Mouse (Mus musculus): ENCODE measurements around the gene Pnn. TPM values are rescaled to one million over a fixed set of nuclear protein-coding genes. Genes with fewer than 3 reads are reported as not detected.

Gene Pnn
- total RNA-seq, 2 experiments from 2014 or later, result 24.4 to 26.9 TPM

DNA sequence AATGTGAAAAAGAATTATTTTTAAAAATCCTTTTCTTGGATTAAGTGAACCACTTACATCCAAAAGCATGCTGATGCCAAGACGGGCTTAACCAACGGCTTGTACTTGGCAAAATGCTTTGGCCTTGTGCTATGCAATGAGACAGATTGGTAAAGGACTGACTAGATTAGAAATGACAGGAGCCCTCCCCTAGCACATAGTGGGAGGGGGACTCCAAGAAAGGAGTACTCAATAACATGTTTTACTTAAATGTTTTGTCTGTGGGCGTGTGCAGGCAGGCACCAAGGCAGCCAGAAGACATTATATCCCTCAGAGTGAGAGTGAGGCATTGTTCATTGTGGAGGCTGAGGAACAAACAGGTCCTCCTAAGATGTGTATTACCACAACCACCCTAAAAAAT is 7.4 kb downstream of the Pnn start:
- DNase-seq, result no peak

DNA sequence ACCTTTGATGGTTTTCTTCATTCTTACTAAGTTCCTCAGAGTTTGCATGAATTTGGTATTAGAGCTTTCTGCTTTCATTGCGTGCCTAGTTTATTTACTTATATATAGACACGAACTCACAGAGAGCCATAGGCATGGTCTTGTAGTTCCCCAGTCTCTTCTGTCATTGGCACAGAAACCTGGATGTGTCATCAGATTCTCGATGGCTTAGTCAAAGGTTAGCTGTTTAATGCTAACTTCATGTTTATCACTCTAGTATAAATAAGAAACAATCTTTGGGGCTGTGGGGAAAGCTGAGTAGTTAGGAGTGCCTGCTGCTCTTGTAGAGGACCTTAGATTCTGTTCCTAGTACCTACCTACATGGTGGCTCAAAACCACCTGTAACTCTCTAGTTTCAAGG is 10.3 kb downstream of the Pnn start:
- no peak for DNase-seq

DNA sequence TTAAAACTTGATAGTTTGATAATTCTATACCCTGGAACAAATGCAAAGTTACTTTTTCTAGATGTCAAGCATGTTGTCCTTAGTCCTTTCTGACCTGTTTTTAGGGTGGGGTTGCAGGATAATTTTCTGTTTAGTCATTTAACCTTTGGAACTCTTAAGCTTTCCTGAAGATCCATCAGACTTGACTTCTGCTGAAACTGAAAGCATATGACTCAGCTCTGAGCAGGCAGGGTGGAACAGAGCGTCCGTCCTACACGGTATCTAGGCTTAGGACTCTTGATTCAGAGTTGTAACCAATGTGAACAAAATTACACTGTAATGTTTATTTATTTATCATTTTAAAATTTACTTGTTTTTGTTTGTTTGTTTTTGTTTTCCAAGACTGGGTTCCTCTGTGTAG is 11.2 kb downstream of the Pnn start:
- no peak for DNase-seq

DNA sequence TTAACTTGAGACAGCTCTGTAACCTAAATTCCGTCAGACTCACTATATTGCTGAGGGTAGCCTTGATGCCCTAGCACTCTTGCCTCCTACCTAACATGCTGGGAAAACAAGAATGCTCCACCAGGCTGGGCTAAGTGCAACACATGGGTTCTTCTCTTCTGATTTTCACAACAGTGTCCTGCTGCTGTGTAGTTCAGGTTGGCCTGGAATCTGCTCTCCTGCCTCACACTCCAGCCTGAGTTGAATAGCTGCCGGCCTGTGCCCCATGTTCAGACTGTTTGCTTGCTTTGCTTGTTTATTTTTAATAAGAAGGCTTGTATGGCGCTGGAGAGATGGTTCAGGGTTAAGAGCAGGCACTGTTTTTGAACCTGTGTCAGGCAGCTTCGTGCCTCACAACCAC is 13.8 kb downstream of the Pnn start:
- DNase-seq, result no peak

DNA sequence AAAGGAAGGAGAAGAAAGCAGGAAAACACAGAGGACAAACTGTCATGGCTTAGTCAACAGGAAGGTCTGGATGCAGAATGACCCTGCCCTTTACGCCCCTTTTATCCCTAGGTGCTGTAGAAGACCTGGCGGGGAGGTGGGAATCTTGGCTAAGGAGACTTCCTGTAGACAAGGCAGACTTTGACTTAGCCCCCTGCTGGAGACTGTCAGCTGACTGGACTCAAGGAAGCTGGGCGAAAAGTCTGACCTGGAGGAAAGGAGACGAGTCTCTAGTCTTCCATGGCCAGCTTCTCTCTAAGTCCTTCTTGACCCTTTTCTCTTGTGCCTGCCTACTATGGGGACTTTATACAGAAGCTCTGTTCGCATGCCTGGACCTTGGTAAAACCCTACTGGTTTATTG is 17.8 kb downstream of the Pnn start:
- no peak for DNase-seq

DNA sequence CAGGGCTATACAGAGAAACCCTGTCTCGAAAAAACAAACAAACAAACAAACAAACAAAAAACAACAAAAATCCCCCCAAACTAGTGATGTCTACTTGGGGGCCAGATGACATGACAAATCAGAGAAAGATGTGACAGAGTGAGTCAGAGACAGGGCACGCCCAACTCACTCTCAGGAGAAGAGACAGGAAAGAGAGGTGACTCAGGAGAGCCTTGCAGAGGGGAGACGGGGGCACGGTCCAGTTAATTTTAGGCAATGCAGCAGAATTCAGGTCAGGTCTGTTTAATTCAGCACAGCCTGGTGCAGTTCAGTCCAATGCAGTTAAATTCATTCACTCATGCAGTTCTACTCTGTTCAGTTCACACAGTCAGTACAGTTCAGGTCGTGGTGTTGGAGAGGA is 19.5 kb downstream of the Pnn start:
- no peak for DNase-seq

DNA sequence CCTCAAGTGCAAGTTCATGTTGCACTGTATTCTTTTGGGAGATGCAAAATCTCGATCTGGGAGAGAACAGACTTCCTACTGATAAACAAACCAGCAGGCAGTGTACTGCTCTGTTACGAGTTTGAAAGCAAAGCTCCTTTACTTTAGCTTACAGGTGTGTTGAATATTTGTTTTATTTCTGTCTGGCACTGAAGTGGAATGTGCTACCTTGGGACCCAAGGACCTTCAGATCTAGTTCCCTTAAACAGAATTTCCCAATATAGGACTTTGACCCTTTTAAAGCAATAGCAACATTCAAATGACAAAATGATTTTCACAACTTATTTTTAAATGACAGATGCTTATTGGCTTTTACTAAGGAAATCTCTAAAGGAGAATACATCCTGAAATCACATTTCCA is 26.9 kb downstream of the Pnn start:
- no peak for DNase-seq

DNA sequence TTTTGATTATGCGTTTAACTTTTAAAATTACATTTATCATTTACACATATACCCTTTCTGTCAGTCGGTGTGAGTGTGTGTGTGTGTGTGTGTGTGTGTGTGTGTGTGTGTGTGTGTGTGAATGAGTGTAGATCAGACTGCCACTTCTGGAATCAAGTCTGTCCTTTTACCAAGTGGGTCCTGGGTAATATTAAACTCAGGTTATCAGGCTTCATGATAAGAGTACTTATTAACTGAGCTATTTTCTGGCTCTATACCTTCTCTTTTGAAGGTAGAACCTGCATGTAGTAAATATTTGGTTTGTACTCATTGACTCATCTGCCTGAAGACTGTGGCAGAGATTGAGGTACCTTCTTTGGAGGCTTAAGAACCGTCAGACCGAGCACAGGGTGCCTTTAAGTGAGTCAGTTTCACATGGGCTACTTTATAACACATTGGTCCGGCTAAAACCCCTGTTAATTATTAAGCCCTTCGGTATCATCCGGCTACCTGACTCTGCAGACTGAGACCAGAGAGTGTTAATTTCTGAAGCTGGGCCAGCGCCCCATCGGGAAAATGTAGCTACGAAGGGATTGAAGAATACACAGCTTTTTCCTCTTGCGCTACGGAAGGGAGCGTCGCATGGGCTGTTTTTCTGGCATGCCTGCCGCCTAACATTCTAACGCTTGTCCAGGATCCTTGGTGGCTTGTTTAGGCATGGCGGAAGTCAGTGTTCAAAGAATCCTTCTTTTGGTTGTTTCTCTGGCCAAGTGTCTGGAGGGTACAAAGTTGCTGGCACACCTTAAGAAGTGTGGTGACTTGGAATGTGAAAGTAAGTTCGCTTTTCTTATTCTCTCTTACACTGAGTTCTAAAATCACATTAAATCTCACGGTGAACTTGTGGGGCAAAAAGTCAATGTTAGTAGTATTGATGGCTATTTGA is 28.7 kb downstream of the Pnn start, which contains the start of gene Mia2:
Mia2 (plus strand) TSS at position 696 of the 922 bp plus-strand sequence.
- no peak for DNase-seq

DNA sequence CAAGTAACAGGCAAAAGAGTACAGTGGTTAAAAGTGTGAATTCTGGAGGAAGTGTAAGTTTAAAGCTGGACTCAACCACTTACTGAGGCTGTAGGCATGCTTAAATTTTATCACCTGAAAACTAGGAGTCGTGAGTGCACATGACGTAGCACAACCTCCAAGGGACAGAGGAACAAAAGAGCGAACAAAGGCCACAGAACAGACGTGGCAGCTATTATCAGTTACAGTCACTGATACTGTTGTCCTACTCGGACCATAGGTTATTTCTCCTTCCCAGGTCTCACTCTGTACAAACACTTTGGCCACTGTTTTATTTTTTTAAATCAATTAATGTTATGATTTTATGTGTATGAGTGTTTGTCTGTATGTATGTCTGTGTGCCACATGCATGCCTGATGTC is 38.1 kb downstream of the Pnn start:
- no peak for DNase-seq

DNA sequence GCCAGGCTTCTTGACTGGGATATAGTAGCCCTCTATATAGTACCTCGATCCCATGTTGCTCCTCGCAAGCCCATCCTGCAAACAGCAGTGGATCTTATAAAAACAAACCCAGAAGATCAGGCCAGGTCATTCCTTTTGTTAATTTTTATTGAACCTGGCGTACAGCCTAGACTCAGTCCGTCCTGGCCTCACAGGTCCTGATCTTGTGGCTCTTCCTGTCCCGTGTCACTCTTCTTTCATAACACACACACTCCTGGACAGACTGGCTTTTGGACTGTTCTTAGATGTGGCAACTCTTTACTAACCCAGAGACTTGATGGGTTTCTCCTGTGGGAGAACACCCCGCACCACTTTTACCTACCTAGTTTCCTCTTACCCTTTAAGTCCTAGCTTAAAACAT is 39.2 kb downstream of the Pnn start:
- DNase-seq, result no peak

DNA sequence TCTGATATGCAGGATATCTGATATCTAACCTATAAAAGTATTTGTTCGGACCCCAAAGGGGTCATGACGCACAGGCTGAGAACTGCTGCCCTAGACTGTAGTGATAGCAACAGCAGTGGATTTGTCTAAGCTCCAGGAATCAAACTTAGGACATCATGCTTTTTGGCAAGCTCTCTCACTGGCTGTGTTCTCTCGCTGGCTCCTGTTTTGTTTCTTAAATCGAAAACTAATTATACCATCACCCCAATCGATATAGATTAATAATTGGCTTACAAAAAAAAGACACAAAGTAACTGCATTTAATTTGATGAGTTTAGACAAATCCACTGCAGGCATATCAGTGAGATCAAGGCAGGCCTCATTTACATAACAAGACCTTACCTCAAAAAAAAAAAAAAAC is 39.8 kb downstream of the Pnn start:
- no peak for DNase-seq

DNA sequence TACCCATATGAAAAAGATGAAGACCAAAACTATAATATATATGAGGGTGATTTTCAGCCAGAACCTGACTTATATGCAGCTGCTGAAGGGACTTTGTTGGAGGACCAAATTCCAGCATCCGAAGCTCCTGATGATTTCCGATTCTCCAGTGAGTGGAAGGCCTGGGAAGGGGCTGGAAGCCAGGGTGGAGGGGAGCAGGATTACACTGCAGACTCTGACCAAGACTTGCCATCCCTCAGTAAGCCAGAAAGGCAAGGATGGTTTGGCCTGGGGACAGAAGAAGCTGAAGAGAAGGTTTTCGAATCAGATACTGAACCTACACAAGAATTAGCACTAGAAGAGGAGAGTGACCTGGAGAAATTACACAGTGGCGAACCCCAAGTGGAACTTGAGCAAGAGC is 41.2 kb downstream of the Pnn start:
- no peak for DNase-seq

DNA sequence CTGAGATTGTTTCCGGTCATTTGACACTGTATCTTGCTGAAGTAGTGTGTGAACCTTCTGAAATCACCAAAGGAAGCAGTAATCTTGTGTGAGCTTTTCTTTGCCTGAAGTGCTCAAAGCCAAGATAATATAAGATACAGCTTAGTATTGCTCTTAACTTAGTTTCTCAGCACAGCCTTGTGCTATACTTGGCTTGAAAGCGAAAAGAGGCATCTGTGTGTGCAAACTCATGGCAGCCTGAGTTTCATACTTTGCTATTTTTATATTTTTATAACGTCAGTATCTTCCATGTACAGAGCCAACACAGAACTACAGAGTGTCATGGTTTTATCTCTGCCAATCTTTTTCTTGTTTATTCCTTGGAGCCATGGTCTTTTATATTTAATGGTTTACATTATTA is 50.5 kb downstream of the Pnn start:
- no peak for DNase-seq

Other genes starting within 250 kb of the Pnn start
- gene Sec23a, start 54.9 kb upstream of the Pnn start, total RNA-seq (2021), result 10 to 100 TPM; 42.9 to 44.3 TPM
- gene Gemin2, start 53.5 kb upstream of the Pnn start, total RNA-seq (2021), result 1 to 10 TPM; 6.0 to 6.1 TPM
- gene Trappc6b, start 5.4 kb upstream of the Pnn start, total RNA-seq (2021), result 10 to 100 TPM; 74.0 to 80.0 TPM
- 100 to 1,000 TPM in 1 of 2 experiments, 10 to 100 TPM in 1; 91.4 to 103 TPM for gene Mia2, start 28.9 kb downstream of the Pnn start, total RNA-seq (2021)
- gene Fbxo33, start 152.8 kb downstream of the Pnn start, total RNA-seq (2021), result 1 to 10 TPM; 5.7 to 7.0 TPM